ENCODE assay signal across 30 mouse cellular contexts in the genomic region with DNA sequence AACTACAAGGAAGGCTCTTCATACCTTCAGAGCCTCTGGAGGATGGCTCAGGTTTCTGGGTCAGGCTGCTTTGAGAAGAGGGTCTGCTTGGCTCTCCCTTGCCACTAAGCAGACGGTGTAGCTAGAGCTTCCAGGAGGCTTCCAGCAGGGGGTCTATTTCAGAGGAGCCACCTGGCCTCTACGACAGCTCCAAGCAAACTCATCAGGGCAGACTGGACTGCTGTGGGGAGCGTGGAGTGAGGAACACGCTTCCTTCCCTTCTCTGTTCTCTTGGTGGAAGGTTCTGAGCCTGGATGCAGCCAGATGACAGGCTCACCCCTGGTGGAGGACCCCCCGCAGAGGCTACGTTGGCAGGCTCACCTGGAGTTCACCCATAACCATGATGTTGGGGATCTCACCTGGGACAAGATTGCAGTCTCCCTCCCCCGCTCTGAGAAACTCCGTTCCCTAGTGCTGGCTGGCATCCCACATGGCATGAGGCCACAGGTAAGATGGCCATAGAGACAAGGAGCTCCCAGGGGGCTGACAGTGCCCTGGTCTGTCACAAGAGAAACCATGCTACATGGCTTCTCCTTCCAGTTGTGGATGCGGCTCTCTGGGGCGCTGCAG. TPM values are rescaled to one million over a fixed set of nuclear protein-coding genes. Genes with fewer than 3 reads are reported as not detected.
A peak's percentile ranks its signal among the peaks of the same experiment; 100 is the strongest.
DNase-seq lines count a peak whose midpoint lies in the region; ATAC-seq lines count a peak whose summit lies in the region.
"Had no signal": no experiment of that assay in that cellular context is flagged by ENCODE, and none has a peak within 500 bp of the region (broad histone marks: within the 10 kb centered on the region; RNA-seq: fewer than 3 reads in every experiment).

No protein-coding gene starts in this region.

- H3K9ac ChIP-seq in heart, embryonic 12.5 days = no peak overlapping the region
- H3K9ac ChIP-seq: forebrain, embryonic 13.5 days; heart, embryonic 15.5 days; hindbrain, embryonic 12.5 days; intestine, embryonic 15.5 days; limb, embryonic 15.5 days; liver, embryonic 14.5 days had no signal

- peak; percentile 67 for DNase-seq in heart, embryonic 10.5 days (ENCODE audit: low spot score)
- peak; percentile 50 for DNase-seq in cerebellum, adult 8-10 months
- peak; percentile 68 to 77 for DNase-seq in cerebellum, postnatal 25 days
- DNase-seq in ovary, postnatal 36 days (ENCODE audit: low spot score) = no peak
- DNase-seq: adrenal gland, postnatal 25 days; embryo, embryonic 11 days; gastrocnemius, postnatal 10 days; kidney, adult 2 months; kidney, postnatal 36 days; layer of hippocampus, postnatal 36 days; lung, adult 2 months; lung, postnatal 10 days; midbrain, embryonic 14.5 days; spleen, adult 18-20 months; thymus, adult 2 months; thymus, postnatal 36 days had no signal

- WGBS in heart, embryonic 10.5 days = 81% methylated on average over 10 of the region's 10 CpGs
- 81% methylated on average over 10 of the region's 10 CpGs for WGBS in heart, embryonic 12.5 days

- H3K27ac ChIP-seq in heart, embryonic 10.5 days = no peak overlapping the region
- H3K27ac ChIP-seq in heart, embryonic 12.5 days (ENCODE audit: poor library complexity, severe bottlenecking) = no peak overlapping the region
- H3K27ac ChIP-seq: forebrain, embryonic 13.5 days; heart, embryonic 15.5 days; hindbrain, embryonic 12.5 days; hindbrain, postnatal 0 days; intestine, embryonic 15.5 days; limb, embryonic 10.5 days; limb, embryonic 15.5 days; liver, embryonic 14.5 days; macrophage had no signal

- no peaks in the 10 kb centered on the region for H3K9me3 ChIP-seq in heart, embryonic 10.5 days
- no peaks in the 10 kb centered on the region for H3K9me3 ChIP-seq in heart, embryonic 12.5 days (replicated peaks)
- H3K9me3 ChIP-seq: forebrain, embryonic 13.5 days; G1E; heart, embryonic 15.5 days; hindbrain, embryonic 12.5 days; intestine, embryonic 15.5 days; limb, embryonic 10.5 days; limb, embryonic 15.5 days had no signal

- H3K4me3 ChIP-seq in heart, embryonic 10.5 days = no peak overlapping the region
- H3K4me3 ChIP-seq in heart, embryonic 12.5 days = no peak overlapping the region
- H3K4me3 ChIP-seq: forebrain, embryonic 13.5 days; heart, embryonic 15.5 days; hindbrain, embryonic 12.5 days; intestine, embryonic 15.5 days; limb, embryonic 10.5 days; limb, embryonic 15.5 days had no signal

- peaks cover 49% of the 10 kb centered on the region for H3K36me3 ChIP-seq in heart, embryonic 10.5 days
- peaks cover 49% of the 10 kb centered on the region for H3K36me3 ChIP-seq in heart, embryonic 12.5 days

- H3K27me3 ChIP-seq in heart, embryonic 10.5 days (ENCODE audit: insufficient read depth, poor library complexity, severe bottlenecking) = 0 out of 2 replicates have a peak, but pooled peaks cover 4% of the 10 kb centered on the region
- no peaks in the 10 kb centered on the region for H3K27me3 ChIP-seq in heart, embryonic 12.5 days (replicated peaks)
- H3K27me3 ChIP-seq: forebrain, embryonic 13.5 days; heart, embryonic 15.5 days; hindbrain, embryonic 12.5 days; intestine, embryonic 15.5 days; limb, embryonic 15.5 days; Patski had no signal

- H3K4me2 ChIP-seq in heart, embryonic 12.5 days = no peak overlapping the region
- H3K4me2 ChIP-seq: forebrain, embryonic 13.5 days; heart, embryonic 15.5 days; hindbrain, embryonic 12.5 days; intestine, embryonic 15.5 days; limb, embryonic 15.5 days had no signal

- ATAC-seq in heart, embryonic 12.5 days (ENCODE audit: insufficient number of reproducible peaks, low FRiP score) = no peak
- no peak for ATAC-seq in activated CD4-positive, CD25-positive, alpha-beta regulatory T cell, adult 4 months
- no peak for ATAC-seq in megakaryocyte-erythroid progenitor cell, adult 5-6 weeks (replicated peaks; ENCODE audit: low FRiP score, low TSS enrichment, poor library complexity, severe bottlenecking)
- ATAC-seq: forebrain, embryonic 13.5 days; hindbrain, postnatal 0 days; intestine, embryonic 15.5 days; Patski had no signal

- H3K4me1 ChIP-seq in heart, embryonic 10.5 days = peaks cover 11% of the 10 kb centered on the region; the same call in 1 of the 2 replicates
- no peaks in the 10 kb centered on the region for H3K4me1 ChIP-seq in heart, embryonic 12.5 days (replicated peaks)
- H3K4me1 ChIP-seq: forebrain, embryonic 13.5 days; heart, embryonic 15.5 days; hindbrain, embryonic 12.5 days; intestine, embryonic 15.5 days; limb, embryonic 10.5 days had no signal

RNA-seq across cellular contexts. Expression of gene Sgsm3, which starts 28.7 kb away (rescaled TPM):
- polyA plus RNA-seq in heart, embryonic 10.5 days (2016; fragmentation: Nextera tagmentation; extraction: Ambion mirVana) = 23.7 and 26.4 TPM in 2 replicates
- 15.7 and 19.0 TPM in 2 replicates for polyA plus RNA-seq in heart, embryonic 12.5 days (2016; fragmentation: Nextera tagmentation; extraction: Ambion mirVana)
- 1 to 10 TPM; 1.5 to 6.3 TPM for polyA plus RNA-seq in activated CD4-positive, CD25-positive, alpha-beta regulatory T cell, adult 4 months (2017; shearing (Covaris generic))
- 15.8 and 26.9 TPM in 2 replicates for total RNA-seq in megakaryocyte-erythroid progenitor cell, adult 5-6 weeks (2014; fragmentation: Nextera tagmentation)
- 43.5 and 57.1 TPM in 2 replicates for total RNA-seq in megakaryocyte-erythroid progenitor cell, adult 5-6 weeks (2017)

RNA-seq across cellular contexts. Expression of gene Adsl, which starts 57.9 kb away (rescaled TPM):
- polyA plus RNA-seq in heart, embryonic 10.5 days (2016; fragmentation: Nextera tagmentation; extraction: Ambion mirVana) = 220 and 222 TPM in 2 replicates
- 162 and 167 TPM in 2 replicates for polyA plus RNA-seq in heart, embryonic 12.5 days (2016; fragmentation: Nextera tagmentation; extraction: Ambion mirVana)
- polyA plus RNA-seq in activated CD4-positive, CD25-positive, alpha-beta regulatory T cell, adult 4 months (2017; shearing (Covaris generic)) = 100 to 1,000 TPM in 1 of 2 experiments, 10 to 100 TPM in 1; 98.5 to 114 TPM
- total RNA-seq in megakaryocyte-erythroid progenitor cell, adult 5-6 weeks (2014; fragmentation: Nextera tagmentation) = 81.2 and 81.5 TPM in 2 replicates
- 197 and 210 TPM in 2 replicates for total RNA-seq in megakaryocyte-erythroid progenitor cell, adult 5-6 weeks (2017)
